Mouse (Mus musculus): ENCODE measurements around the gene Pakap. TPM values are rescaled to one million over a fixed set of nuclear protein-coding genes. Genes with fewer than 3 reads are reported as not detected.

Gene Pakap
- polyA plus RNA-seq, 2 experiments, result 0.51 TPM; not detected in 1

- H3K4me3 ChIP-seq (ENCODE audit: insufficient read depth in 1 of 2, low read depth in 2 of 2, low read length in 2 of 2), result no peak overlapping the region
- no peak overlapping the region for H3K4me2 ChIP-seq (ENCODE audit: low read depth)
- ATAC-seq (ENCODE audit: insufficient read depth) (no peak), DNase-seq (ENCODE audit: low read depth in 3 of 3, low spot score in 3 of 3) (no peak)
- H3K36me3 ChIP-seq (replicated peaks; ENCODE audit: control insufficient read depth, insufficient read depth, low read depth), result no peaks in the 10 kb centered on the region
- no peaks in the 10 kb centered on the region for H3K9me3 ChIP-seq (ENCODE audit: control insufficient read depth, low read length)
- no peak overlapping the region for H3K9ac ChIP-seq (replicated peaks)
- H3K27me3 ChIP-seq (ENCODE audit: control insufficient read depth, insufficient read depth, low read length), result peaks cover 4% of the 10 kb centered on the region
- no peak for TF ChIP-seq CTCF (IDR thresholded peaks at IDR 0.05; ENCODE audit: low read depth)
- TF ChIP-seq EP300 (IDR thresholded peaks at IDR 0.05; ENCODE audit: low read depth), result no peak
- H3K4me1 ChIP-seq (replicated peaks; ENCODE audit: control insufficient read depth in 2 of 2, insufficient read depth in 2 of 2, low read length in 1 of 2), result peaks cover 0 to 9% of the 10 kb centered on the region in 2 experiments; a peak in 2 of 4 replicates
- H3K27ac ChIP-seq, result no peak overlapping the region
Measured at GRCm38 (mm10) chr4:57775582-57775981, 207.6 kb downstream of the Pakap start.

- WGBS (ENCODE audit: insufficient replicate concordance), result 29% methylated on average over 4 of the region's 4 CpGs
- ATAC-seq (ENCODE audit: insufficient read depth), result no peak
- no peak for DNase-seq (ENCODE audit: low read depth in 3 of 3, low spot score in 3 of 3)
- no peaks in the 10 kb centered on the region for H3K4me1 ChIP-seq (replicated peaks; ENCODE audit: control insufficient read depth in 2 of 2, insufficient read depth in 2 of 2, low read length in 1 of 2)
- no peak overlapping the region for H3K27ac ChIP-seq
- no peaks in the 10 kb centered on the region for H3K9me3 ChIP-seq (ENCODE audit: control insufficient read depth, low read length)
- H3K9ac ChIP-seq (replicated peaks), result no peak overlapping the region
- no peak overlapping the region for H3K4me3 ChIP-seq (ENCODE audit: insufficient read depth in 1 of 2, low read depth in 2 of 2, low read length in 2 of 2)
- no peak overlapping the region for H3K4me2 ChIP-seq (ENCODE audit: low read depth)
- H3K27me3 ChIP-seq (ENCODE audit: control insufficient read depth, insufficient read depth, low read length), result peaks cover 33% of the 10 kb centered on the region
- H3K36me3 ChIP-seq (replicated peaks; ENCODE audit: control insufficient read depth, insufficient read depth, low read depth), result no peaks in the 10 kb centered on the region
- TF ChIP-seq EP300 (IDR thresholded peaks at IDR 0.05; ENCODE audit: low read depth), result no peak
- no peak for TF ChIP-seq CTCF (IDR thresholded peaks at IDR 0.05; ENCODE audit: low read depth)
Measured at GRCm38 (mm10) chr4:57780403-57780802, 212.4 kb downstream of the Pakap start.

DNA sequence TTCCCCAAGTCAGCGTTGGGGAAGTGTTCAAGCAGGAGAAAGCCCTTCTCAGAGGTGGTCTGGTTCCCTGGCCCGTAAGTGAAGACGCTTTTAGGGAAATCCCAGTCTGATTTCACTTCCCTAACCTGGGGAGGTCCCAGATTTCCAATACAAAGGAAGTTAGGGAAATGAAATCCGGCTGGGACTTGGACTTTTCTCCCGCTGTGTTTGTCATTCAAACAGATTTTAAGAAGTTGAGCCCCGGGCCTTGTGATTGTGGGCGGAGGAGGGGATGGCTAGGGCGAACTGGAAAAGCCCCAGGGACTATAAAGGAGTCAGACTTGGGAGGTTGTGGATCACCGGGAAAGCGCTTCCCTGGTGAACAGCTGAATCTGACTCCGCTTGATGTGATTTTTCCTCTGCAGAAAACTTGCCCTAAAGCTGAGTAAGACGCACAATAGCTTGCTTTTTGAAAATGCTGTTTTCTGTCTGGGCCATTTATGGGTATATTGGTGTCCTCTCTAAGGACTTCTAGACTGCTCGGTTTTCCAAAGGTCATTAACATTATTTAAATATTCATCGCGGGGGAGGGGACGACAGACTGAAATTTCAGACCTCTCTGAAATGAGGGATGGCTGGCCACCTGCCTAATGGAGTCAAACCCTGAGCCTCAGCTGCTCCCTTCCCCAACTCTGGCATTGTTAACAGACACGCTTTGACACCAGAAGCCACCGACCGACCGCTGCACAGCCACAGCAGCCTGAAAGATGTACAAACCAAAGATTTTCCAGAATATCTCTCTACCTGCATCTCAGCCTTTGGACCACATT, 213.1 kb downstream of the Pakap start:
- Histone ChIP-seq H3K9ac (replicated peaks) (no peak overlapping the region), H3K4me2 (ENCODE audit: low read depth) (no peak overlapping the region), H3K27ac (no peak overlapping the region), H3K9me3 (ENCODE audit: control insufficient read depth, low read length) (no peaks in the 10 kb centered on the region), H3K27me3 (ENCODE audit: control insufficient read depth, insufficient read depth, low read length) (peaks cover 33% of the 10 kb centered on the region), H3K36me3 (replicated peaks; ENCODE audit: control insufficient read depth, insufficient read depth, low read depth) (no peaks in the 10 kb centered on the region), H3K4me3 (ENCODE audit: insufficient read depth in 1 of 2, low read depth in 2 of 2, low read length in 2 of 2) (no peak overlapping the region), H3K4me1 (replicated peaks; ENCODE audit: control insufficient read depth in 2 of 2, insufficient read depth in 2 of 2, low read length in 1 of 2) (no peaks in the 10 kb centered on the region)
- no peak for ATAC-seq (ENCODE audit: insufficient read depth)
- TF ChIP-seq CTCF (IDR thresholded peaks at IDR 0.05; ENCODE audit: low read depth) (no peak), EP300 (IDR thresholded peaks at IDR 0.05; ENCODE audit: low read depth) (no peak)
- 12% methylated on average over 20 of the region's 20 CpGs for WGBS (ENCODE audit: insufficient replicate concordance)
- DNase-seq (ENCODE audit: low read depth in 3 of 3, low spot score in 3 of 3), result no peak

DNA sequence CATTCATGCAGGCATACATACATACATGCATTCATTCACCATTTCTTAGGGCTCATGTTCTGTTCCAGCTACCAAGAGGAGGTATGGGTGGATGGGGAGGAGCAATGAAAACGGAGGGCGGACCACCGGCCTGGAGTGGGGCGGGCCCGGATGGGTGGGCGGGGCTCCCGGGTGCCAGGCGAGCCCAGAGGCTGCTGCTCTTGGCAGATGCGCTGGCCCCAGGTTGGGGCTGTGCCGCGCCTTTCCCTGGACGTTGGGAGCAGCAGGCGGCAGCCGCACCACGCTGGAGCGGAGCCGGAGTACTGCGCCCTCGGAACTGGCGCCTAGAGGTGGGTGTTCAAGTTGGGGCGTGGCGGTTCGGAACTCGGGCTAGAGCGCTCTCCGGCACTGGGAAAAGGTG, 214.0 kb downstream of the Pakap start:
- DNase-seq (ENCODE audit: low read depth in 3 of 3, low spot score in 3 of 3) (peak in 2 of 3 experiments; percentile 24 to 31), ATAC-seq (ENCODE audit: insufficient read depth) (peak; percentile 82)
- Histone ChIP-seq H3K36me3 (replicated peaks; ENCODE audit: control insufficient read depth, insufficient read depth, low read depth) (no peaks in the 10 kb centered on the region), H3K4me3 (ENCODE audit: insufficient read depth in 1 of 2, low read depth in 2 of 2, low read length in 2 of 2) (peak overlapping the region; percentile 29 to 46), H3K4me2 (ENCODE audit: low read depth) (peak overlapping the region; percentile 67), H3K4me1 (replicated peaks; ENCODE audit: control insufficient read depth in 2 of 2, insufficient read depth in 2 of 2, low read length in 1 of 2) (no peaks in the 10 kb centered on the region), H3K27me3 (ENCODE audit: control insufficient read depth, insufficient read depth, low read length) (peaks cover 33% of the 10 kb centered on the region), H3K27ac (no peak overlapping the region), H3K9me3 (ENCODE audit: control insufficient read depth, low read length) (no peaks in the 10 kb centered on the region), H3K9ac (replicated peaks) (no peak overlapping the region)
- under 1% methylated on average over 26 of the region's 26 CpGs for WGBS (ENCODE audit: insufficient replicate concordance)
- no peak for TF ChIP-seq EP300 (IDR thresholded peaks at IDR 0.05; ENCODE audit: low read depth)
- TF ChIP-seq CTCF (IDR thresholded peaks at IDR 0.05; ENCODE audit: low read depth), result peak; percentile 33; the same call in 1 of the 2 replicates

DNA sequence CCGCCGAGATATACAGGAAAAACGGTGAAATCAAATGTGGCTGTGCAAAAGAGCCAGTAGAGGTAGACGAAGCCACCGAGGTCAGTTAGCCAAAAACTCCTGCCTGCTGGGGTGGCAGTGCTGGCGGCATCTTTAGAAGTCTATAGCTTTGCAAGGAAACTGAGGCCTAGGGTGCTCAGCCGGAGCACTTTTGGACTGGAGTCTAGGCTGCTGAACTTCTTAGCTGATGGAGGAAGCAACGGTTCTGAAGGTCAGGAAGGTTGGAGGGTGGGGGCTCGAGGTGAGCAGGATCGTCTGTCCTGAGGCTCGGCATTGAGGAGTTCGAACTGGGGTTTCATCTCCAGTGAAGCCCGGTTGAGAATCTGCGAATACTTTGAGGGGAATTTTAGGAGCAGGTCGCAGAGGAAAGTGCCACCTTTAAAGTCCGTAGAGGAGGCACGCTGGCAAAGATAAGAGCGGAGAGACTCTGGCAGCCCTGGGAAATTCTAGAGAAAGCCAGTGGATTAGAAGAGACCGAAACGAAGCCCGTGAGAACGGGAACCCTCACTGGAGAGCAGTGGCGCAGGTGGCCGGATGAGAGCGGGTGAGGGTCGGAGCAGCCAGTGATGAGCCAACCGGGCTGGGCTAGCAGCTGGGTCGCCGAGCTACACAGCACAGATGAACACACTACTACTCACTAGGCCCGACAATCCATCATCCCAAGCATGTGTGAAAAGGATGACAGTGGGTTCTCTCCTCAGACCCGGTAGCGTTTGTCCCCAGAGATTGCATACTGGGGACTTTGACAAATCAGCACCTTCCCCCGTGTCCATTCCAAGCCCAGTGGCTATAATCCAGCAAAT, 214.8 kb downstream of the Pakap start:
- TF ChIP-seq CTCF (IDR thresholded peaks at IDR 0.05; ENCODE audit: low read depth) (no peak), EP300 (IDR thresholded peaks at IDR 0.05; ENCODE audit: low read depth) (no peak)
- no peak for DNase-seq (ENCODE audit: low read depth in 3 of 3, low spot score in 3 of 3)
- Histone ChIP-seq H3K9me3 (ENCODE audit: control insufficient read depth, low read length) (no peaks in the 10 kb centered on the region), H3K9ac (replicated peaks) (no peak overlapping the region), H3K4me3 (ENCODE audit: insufficient read depth in 1 of 2, low read depth in 2 of 2, low read length in 2 of 2) (peak overlapping the region; percentile 4 to 46; a peak in 3 of 4 replicates), H3K27ac (no peak overlapping the region), H3K27me3 (ENCODE audit: control insufficient read depth, insufficient read depth, low read length) (peaks cover 33% of the 10 kb centered on the region), H3K4me2 (ENCODE audit: low read depth) (peak overlapping the region; percentile 67), H3K4me1 (replicated peaks; ENCODE audit: control insufficient read depth in 2 of 2, insufficient read depth in 2 of 2, low read length in 1 of 2) (no peaks in the 10 kb centered on the region), H3K36me3 (replicated peaks; ENCODE audit: control insufficient read depth, insufficient read depth, low read depth) (no peaks in the 10 kb centered on the region)
- WGBS (ENCODE audit: insufficient replicate concordance), result 5% methylated on average over 33 of the region's 33 CpGs
- ATAC-seq (ENCODE audit: insufficient read depth), result no peak

Measured in liver, embryonic 14.5 days (tissue).